Mouse (Mus musculus) liver, embryonic 14.5 days (tissue): ENCODE data around the gene Clcn6. TPM values are rescaled to one million over a fixed set of nuclear protein-coding genes. Genes with fewer than 3 reads are reported as not detected.
"Not testable (repeated sequence)": the region's sequence is repeated elsewhere in the genome, so short reads cannot be mapped to it uniquely, and the experiment has no call there.

ENCODE experiments used
- ATAC-seq: fragments of 200-750 bp; cut with Nextera tagmentation; 2 replicates; pipeline ENCODE4 v1.8.0; 2017; ENCODE audit warnings: moderate number of reproducible peaks, mild to moderate bottlenecking, moderate library complexity; ENCODE audit not compliant: insufficient read depth
- DNase-seq, 3 experiments: peaks; one replicate each; pipeline ENCODE4 v3.0.0-alpha.2; 2012 to 2013; ENCODE audit warnings: low read depth in 3 of 3, low spot score in 3 of 3
- H3K27ac ChIP-seq: fragments of 300-500 bp; sonication (generic); 2 replicates; pipeline ENCODE4 v1.5.1; 2014; ENCODE audit warnings: moderate library complexity, mild to moderate bottlenecking, control low read depth, inconsistent platforms
- H3K27me3 ChIP-seq: fragments of 300-500 bp; sonication (generic); 2 replicates; pipeline ENCODE4 v1.6.1; 2014; ENCODE audit warnings: mild to moderate bottlenecking, low read length, moderate library complexity; ENCODE audit not compliant: control insufficient read depth, insufficient read depth
- H3K36me3 ChIP-seq: fragments of 300-500 bp; sonication (generic); replicated peaks from 2 replicates; pipeline ENCODE4 v1.6.1; 2014; ENCODE audit warnings: low read depth; ENCODE audit not compliant: control insufficient read depth, insufficient read depth
- H3K4me1 ChIP-seq, 2 experiments: fragments of 200-500 bp in 1 of 2; fragments of 300-500 bp in 1 of 2; sonication (generic) in 1 of 2; replicated peaks; 2 replicates each; pipeline ENCODE4 v1.6.1; 2012 to 2014; ENCODE audit warnings: antibody characterized with exemption in 1 of 2, inconsistent platforms in 1 of 2, low read length in 1 of 2; ENCODE audit not compliant: control insufficient read depth in 2 of 2, insufficient read depth in 2 of 2
- H3K4me2 ChIP-seq: fragments of 300-500 bp; sonication (generic); 2 replicates; pipeline ENCODE4 v1.6.1; 2014; ENCODE audit warnings: low read depth, mild to moderate bottlenecking, control low read depth, moderate library complexity
- H3K4me3 ChIP-seq, 2 experiments: fragments of 200-500 bp in 1 of 2; fragments of 300-500 bp in 1 of 2; sonication (generic) in 1 of 2; 2 replicates each; pipeline ENCODE4 v1.5.1; 2012 to 2014; ENCODE audit warnings: low read depth in 2 of 2, low read length in 2 of 2, mild to moderate bottlenecking in 2 of 2, control low read depth in 1 of 2, inconsistent platforms in 1 of 2, moderate library complexity in 1 of 2; ENCODE audit not compliant: insufficient read depth in 1 of 2
- H3K9ac ChIP-seq: fragments of 300-500 bp; sonication (generic); replicated peaks from 2 replicates; pipeline ENCODE4 v1.6.1; 2014; ENCODE audit warnings: mild to moderate bottlenecking, control low read depth, moderate library complexity
- H3K9me3 ChIP-seq: fragments of 300-500 bp; sonication (generic); 2 replicates; pipeline ENCODE4 v1.6.1; 2016; ENCODE audit warnings: low read length, mixed read lengths; ENCODE audit not compliant: control insufficient read depth
- CTCF ChIP-seq: IDR thresholded peaks from 2 replicates; pipeline ENCODE4 v1.5.1; 2016; ENCODE audit warnings: antibody characterized with exemption, low read depth, control low read depth
- EP300 ChIP-seq: IDR thresholded peaks from 2 replicates; pipeline ENCODE4 v1.6.1; 2016; ENCODE audit warnings: antibody characterized with exemption, low read depth
- WGBS: fragments of 180-500 bp; shearing (Covaris S2); extraction: QIAGEN DNeasy Blood & Tissue Kit; methylation state at CpG from one replicate; pipeline ENCODE4 v1.1.7; 2014; ENCODE audit not compliant: insufficient replicate concordance; 5-methylcytosine and 5-hydroxymethylcytosine counted together
- polyA plus RNA-seq, 2 experiments: library from polyadenylated mRNA; depleted of rRNA in 1 of 2; stranded (reverse) in 1 of 2; unstranded in 1 of 2; fragments of >200 nt; fragmentation: Nextera tagmentation in 1 of 2; extraction: Ambion mirVana in 1 of 2; gene quantifications; 2 replicates each; pipeline versions ENCODE4 v1.2.1 to v1.2.3; 2012 to 2014

The Clcn6 gene
- polyA plus RNA-seq, 2 experiments: 0.66 to 2.4 TPM

DNA sequence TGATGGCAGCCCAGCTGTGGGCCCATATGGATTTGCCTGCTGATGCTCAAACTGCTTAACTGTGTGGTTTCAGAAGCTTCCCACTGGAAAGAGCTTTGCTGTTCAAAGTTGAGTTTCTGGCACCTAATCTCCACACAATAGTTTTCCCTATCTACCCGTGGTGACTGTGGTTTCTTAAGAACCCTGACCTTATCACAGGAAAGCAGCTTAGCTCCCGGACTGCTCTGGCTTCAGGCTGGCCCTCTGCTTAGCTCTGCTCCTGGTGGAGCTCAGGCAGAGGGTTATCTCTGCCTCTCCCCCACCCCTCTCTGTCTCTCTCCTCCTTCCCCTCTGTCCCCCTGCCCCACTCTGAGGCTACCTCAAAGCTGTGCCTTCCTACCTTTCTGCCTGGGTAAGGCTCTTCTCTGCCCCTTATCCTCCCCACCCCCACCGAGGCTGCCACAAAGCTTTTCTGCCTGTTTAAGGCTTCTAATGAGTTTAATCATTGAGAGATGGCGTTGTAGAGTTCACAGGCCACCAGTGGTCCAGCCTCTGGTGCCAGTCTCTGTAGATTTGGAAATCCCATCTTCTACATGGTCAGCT, 7.9 kb upstream of the Clcn6 start:
- H3K4me3 ChIP-seq: peak overlapping the region in 1 of 2 experiments; percentile 11; a peak in 2 of 4 replicates
- H3K9me3 ChIP-seq: no peaks in the 10 kb centered on the region
- peak overlapping the region; percentile 55 for H3K4me2 ChIP-seq
- H3K27me3 ChIP-seq: no peaks in the 10 kb centered on the region
- peak; percentile 77 to 81 (median 78) for DNase-seq
- peaks cover 46% of the 10 kb centered on the region for H3K36me3 ChIP-seq
- peak; percentile 91 for ATAC-seq
- peak overlapping the region; percentile 58 for H3K9ac ChIP-seq
- H3K4me1 ChIP-seq: peaks cover 46 to 60% of the 10 kb centered on the region in 2 experiments
- 0 out of 2 replicates have a peak, but pooled peaks have one; percentile 9 for TF ChIP-seq CTCF
- TF ChIP-seq EP300: peak; percentile 90
- peak overlapping the region; percentile 91 for H3K27ac ChIP-seq
- WGBS: 14% methylated on average over 4 of the region's 4 CpGs

DNA sequence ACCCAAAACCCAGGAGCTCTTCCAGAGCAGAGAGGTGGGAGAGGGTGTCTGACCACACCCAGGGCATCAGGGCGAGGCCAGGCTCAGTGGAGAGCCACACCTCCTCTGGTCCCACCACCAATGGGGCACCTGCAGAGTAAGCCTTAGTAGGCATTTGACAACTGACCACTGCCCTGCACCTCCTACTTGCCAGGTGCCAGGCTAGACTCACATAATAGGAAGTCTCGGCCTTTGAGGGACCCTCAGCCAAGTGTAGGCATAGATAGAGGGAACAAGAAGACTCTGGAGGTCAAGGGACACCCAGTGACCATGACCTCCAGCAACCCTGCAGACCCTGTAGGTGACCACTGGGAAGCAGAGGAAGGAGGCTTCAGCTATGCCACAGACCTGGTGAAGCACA, 5.5 kb upstream of the Clcn6 start:
- H3K9ac ChIP-seq: no peak overlapping the region
- 55% methylated on average over 2 of the region's 2 CpGs for WGBS

DNA sequence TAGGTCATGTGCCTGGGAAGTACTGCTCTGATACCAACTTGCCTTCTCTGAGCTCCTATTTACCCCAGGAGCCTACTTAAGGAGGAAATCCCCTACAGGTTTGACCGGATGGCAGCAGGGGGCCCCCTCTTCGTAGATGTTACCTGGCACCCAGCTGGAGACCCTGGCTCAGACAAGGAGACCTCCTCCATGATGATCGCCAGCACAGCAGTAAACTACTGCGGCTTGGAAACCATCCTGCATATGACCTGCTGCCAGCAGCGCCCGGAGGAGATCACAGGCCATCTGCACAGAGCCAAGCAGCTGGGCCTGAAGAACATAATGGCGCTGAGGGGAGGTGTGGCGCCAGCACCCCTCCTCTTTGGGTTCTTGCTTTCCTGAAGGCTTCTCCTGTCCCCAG, 4.7 kb upstream of the Clcn6 start:
- not testable (repeated sequence) for H3K4me3 ChIP-seq, H3K9me3 ChIP-seq, ATAC-seq, H3K27me3 ChIP-seq, H3K27ac ChIP-seq, DNase-seq
- WGBS: 85% methylated on average over 7 of the region's 8 CpGs
- Histone ChIP-seq H3K4me1 (peaks cover 58 to 72% of the 10 kb centered on the region in 2 experiments), H3K36me3 (peaks cover 20% of the 10 kb centered on the region), H3K9ac (peak overlapping the region; percentile 23; the same call in 1 of the 2 replicates), H3K4me2 (peak overlapping the region; percentile 98; the same call in 1 of the 2 replicates)

More for the DNA sequence above, 5.5 kb upstream of the Clcn6 start:
- peaks cover 58 to 79% of the 10 kb centered on the region in 2 experiments for H3K4me1 ChIP-seq
- H3K27me3 ChIP-seq: no peaks in the 10 kb centered on the region
- peak overlapping the region; percentile 15; the same call in 1 of the 2 replicates for H3K27ac ChIP-seq
- peak; percentile 22; the same call in 1 of the 2 replicates for ATAC-seq
- DNase-seq: no peak
- H3K4me2 ChIP-seq: peak overlapping the region; percentile 55
- no peaks in the 10 kb centered on the region for H3K9me3 ChIP-seq
- H3K4me3 ChIP-seq: no peak overlapping the region
- H3K36me3 ChIP-seq: peaks cover 23% of the 10 kb centered on the region
- TF ChIP-seq EP300 (no peak), CTCF (no peak)

- Histone ChIP-seq H3K9me3 (no peaks in the 10 kb centered on the region), H3K4me3 (peak overlapping the region; percentile 75 to 85), H3K27ac (peak overlapping the region; percentile 98), H3K27me3 (no peaks in the 10 kb centered on the region), H3K9ac (peak overlapping the region; percentile 97), H3K4me2 (peak overlapping the region; percentile 98), H3K4me1 (peaks cover 54 to 63% of the 10 kb centered on the region in 2 experiments), H3K36me3 (peaks cover 16% of the 10 kb centered on the region)
- TF ChIP-seq EP300 (no peak), CTCF (no peak)
- WGBS: 10% methylated on average over 16 of the region's 16 CpGs
- ATAC-seq (no peak), DNase-seq (no peak)
Measured at GRCm38 (mm10) chr4:148041611-148042191, 3.1 kb upstream of the Clcn6 start.

GRCm38 (mm10) chr4:148040933-148041610, 2.5 kb upstream of the Clcn6 start:
- TF ChIP-seq EP300 (no peak), CTCF (no peak)
- Histone ChIP-seq H3K36me3 (peaks cover 16% of the 10 kb centered on the region), H3K9ac (peak overlapping the region; percentile 97), H3K9me3 (no peaks in the 10 kb centered on the region), H3K27ac (peak overlapping the region; percentile 98), H3K4me2 (peak overlapping the region; percentile 98), H3K4me1 (peaks cover 47 to 58% of the 10 kb centered on the region in 2 experiments), H3K27me3 (no peaks in the 10 kb centered on the region), H3K4me3 (peak overlapping the region; percentile 75 to 85)
- ATAC-seq (peak; percentile 42), DNase-seq (peak; percentile 60 to 75 (median 63))
- WGBS: 1% methylated on average over 19 of the region's 19 CpGs
